Mouse (Mus musculus): ENCODE measurements around the gene Rorb. TPM values are rescaled to one million over a fixed set of nuclear protein-coding genes. Genes with fewer than 3 reads are reported as not detected.

Rorb gene
- polyA plus RNA-seq, 1 experiment from 2014 or later, result 0.05 TPM

DNA sequence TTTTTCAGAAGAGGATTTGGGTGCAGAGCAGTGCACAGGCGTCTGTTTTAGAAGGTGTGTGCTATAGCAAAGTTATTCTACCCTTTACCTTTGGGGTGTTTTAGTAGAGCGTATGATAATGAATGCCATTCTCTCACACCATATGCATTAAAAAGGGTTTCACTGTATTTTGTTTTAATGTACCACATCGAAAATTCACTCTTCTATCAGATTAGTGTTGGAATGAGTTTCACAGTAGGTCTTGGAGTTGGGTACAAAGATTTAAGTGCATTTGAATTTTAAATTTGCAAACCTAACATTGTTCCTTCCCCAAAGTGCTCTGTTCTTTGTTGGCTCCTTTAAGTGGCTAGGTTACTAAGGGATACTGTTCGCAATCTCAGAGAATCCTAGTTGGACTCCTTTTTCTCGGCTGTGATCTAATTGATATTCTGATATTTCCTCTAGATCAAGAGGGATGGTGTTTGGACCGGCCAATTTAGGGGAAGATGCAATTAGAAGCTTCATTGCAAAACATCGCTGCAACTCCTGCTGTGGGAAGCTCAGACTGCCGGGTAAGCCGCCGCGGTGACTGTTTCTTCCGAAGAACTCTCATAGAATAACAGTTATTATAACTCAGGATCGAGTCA, 222.4 kb downstream of the Rorb start:
- Histone ChIP-seq H3K4me2 (no peak overlapping the region; the same call in 1 of the 2 replicates), H3K9ac (ENCODE audit: low read depth, low read length) (no peak overlapping the region), H3K36me3 (ENCODE audit: control insufficient read depth, insufficient read depth, low read length) (no peaks in the 10 kb centered on the region), H3K27ac (ENCODE audit: low read depth, low read length) (no peak overlapping the region), H3K9me3 (ENCODE audit: control insufficient read depth, low read length) (no peaks in the 10 kb centered on the region), H3K4me3 (ENCODE audit: low read depth, low read length) (no peak overlapping the region), H3K4me1 (replicated peaks; ENCODE audit: control insufficient read depth, insufficient read depth, low read length) (no peaks in the 10 kb centered on the region), H3K27me3 (replicated peaks; ENCODE audit: control insufficient read depth, insufficient read depth, low read length) (no peaks in the 10 kb centered on the region)
- WGBS, result 49% methylated on average over 13 of the region's 13 CpGs
- ATAC-seq (replicated peaks; ENCODE audit: low FRiP score), result no peak
- no peak for DNase-seq (ENCODE audit: low spot score)

DNA sequence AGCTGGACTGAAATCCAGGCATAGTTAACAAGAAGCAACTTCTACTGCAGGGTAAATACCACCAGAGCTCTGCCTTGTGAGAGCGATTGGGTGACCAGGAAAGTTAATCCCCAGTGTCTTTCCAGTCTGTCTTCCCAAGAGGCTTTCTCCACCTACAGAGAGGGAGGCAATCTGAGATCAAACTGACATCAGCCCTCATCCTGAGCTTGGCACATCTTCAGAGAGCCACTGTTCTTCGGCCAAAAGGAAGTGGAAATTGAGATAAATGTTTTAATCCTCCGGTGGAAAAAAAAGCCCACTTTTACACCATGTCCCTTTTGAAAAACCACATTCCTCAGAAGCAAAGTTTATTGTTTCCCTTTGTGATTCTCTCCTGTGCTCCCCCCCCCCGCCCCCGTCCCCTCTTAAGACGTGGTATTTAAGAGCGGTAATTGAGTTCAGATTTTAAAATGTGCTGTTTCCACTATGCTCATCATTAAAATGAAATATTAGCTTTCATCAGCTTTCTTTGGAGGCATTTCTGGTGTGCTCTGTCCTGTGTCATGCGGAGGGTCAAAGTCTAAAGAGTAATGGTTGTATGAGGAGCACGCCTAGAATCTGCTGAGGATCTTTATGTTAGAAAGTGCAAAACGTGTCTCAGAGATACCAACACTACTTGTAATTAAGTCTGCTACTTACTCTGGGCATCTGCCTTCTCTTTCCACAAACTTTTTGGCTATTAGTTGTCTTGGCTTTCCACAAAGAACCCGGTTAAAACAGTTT, 223.2 kb downstream of the Rorb start:
- Histone ChIP-seq H3K9me3 (ENCODE audit: control insufficient read depth, low read length) (no peaks in the 10 kb centered on the region), H3K4me3 (ENCODE audit: low read depth, low read length) (no peak overlapping the region), H3K36me3 (ENCODE audit: control insufficient read depth, insufficient read depth, low read length) (no peaks in the 10 kb centered on the region), H3K27me3 (replicated peaks; ENCODE audit: control insufficient read depth, insufficient read depth, low read length) (no peaks in the 10 kb centered on the region), H3K4me1 (replicated peaks; ENCODE audit: control insufficient read depth, insufficient read depth, low read length) (no peaks in the 10 kb centered on the region), H3K9ac (ENCODE audit: low read depth, low read length) (no peak overlapping the region), H3K27ac (ENCODE audit: low read depth, low read length) (no peak overlapping the region), H3K4me2 (no peak overlapping the region)
- ATAC-seq (replicated peaks; ENCODE audit: low FRiP score) (no peak), DNase-seq (ENCODE audit: low spot score) (no peak)
- WGBS, result 52% methylated on average over 11 of the region's 11 CpGs

DNA sequence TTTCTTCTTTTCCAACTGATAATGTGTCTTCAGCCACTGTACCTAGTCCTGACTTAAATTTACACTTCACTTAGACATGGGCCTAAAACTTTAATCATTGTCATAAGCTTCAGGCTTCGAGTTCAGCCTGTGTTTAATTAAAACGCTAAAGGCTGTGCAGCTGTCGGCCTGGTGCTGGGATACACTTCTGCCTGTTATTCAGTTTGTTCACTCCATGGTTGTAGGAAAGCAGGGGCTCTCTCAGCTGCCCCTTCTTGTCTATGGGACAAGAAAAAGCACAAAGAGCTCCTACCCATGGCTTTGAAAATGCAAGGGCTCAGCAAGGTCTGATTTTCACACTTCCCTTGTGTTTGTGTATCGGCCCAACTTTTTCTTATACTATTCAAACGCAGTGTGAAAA, 229.8 kb downstream of the Rorb start:
- Histone ChIP-seq H3K4me3 (ENCODE audit: low read depth, low read length) (no peak overlapping the region), H3K9ac (ENCODE audit: low read depth, low read length) (no peak overlapping the region), H3K4me2 (no peak overlapping the region), H3K36me3 (ENCODE audit: control insufficient read depth, insufficient read depth, low read length) (no peaks in the 10 kb centered on the region), H3K27ac (ENCODE audit: low read depth, low read length) (no peak overlapping the region), H3K27me3 (replicated peaks; ENCODE audit: control insufficient read depth, insufficient read depth, low read length) (no peaks in the 10 kb centered on the region), H3K4me1 (replicated peaks; ENCODE audit: control insufficient read depth, insufficient read depth, low read length) (no peaks in the 10 kb centered on the region), H3K9me3 (ENCODE audit: control insufficient read depth, low read length) (no peaks in the 10 kb centered on the region)
- 84% methylated on average over 5 of the region's 5 CpGs for WGBS
- ATAC-seq (replicated peaks; ENCODE audit: low FRiP score) (no peak), DNase-seq (ENCODE audit: low spot score) (no peak)
